Comparison of ENCODE assay signal across 33 mouse cellular contexts in the genomic region with DNA sequence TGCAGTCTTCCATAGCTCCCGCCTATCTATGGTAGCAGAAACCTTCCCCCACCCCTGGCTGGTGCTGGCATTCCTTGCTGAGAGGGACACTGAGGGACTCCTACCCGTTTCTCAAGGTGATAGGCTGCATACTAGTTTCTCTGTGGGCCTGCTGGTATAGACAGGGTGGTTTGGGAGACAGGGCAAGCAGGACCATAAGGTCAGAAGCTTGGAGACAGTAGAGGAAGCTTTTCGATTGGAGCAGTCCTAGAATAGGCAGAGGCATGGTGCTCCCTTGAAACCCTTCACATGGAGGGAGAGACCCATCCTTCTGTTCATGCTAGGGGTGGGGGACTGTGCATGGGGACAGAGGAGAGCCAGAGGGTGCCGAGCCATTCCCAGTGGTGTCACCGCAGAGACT.
"Had no signal": no experiment of that assay in that cellular context is flagged by ENCODE, and none has a peak within 500 bp of the region (broad histone marks: within the 10 kb centered on the region; RNA-seq: fewer than 3 reads in every experiment).

No protein-coding gene starts in this region.

- H3K27ac ChIP-seq: heart, embryonic 10.5 days; heart, embryonic 13.5 days; heart, embryonic 15.5 days; hindbrain, embryonic 10.5 days; hindbrain, embryonic 12.5 days; hindbrain, embryonic 13.5 days; hindbrain, embryonic 14.5 days; hindbrain, embryonic 15.5 days; hindbrain, postnatal 0 days; intestine, embryonic 15.5 days; kidney, embryonic 15.5 days; kidney, postnatal 0 days; left cerebral cortex, adult 2 months had no signal

- DNase-seq: heart, postnatal 10 days; heart, postnatal 14 days; heart, postnatal 36 days; kidney, adult 11 months; kidney, adult 18-20 months; kidney, adult 2 months; kidney, adult 8-10 months; kidney, adult 9 months; kidney, postnatal 10 days; kidney, postnatal 14 days; kidney, postnatal 25 days; kidney, postnatal 36 days; kidney, postnatal 4 days; layer of hippocampus, adult 9-11 months; layer of hippocampus, postnatal 36 days had no signal

- H3K4me3 ChIP-seq: heart, embryonic 10.5 days; heart, embryonic 12.5 days; heart, embryonic 13.5 days; heart, embryonic 15.5 days; hindbrain, embryonic 10.5 days; hindbrain, embryonic 12.5 days; hindbrain, embryonic 13.5 days; hindbrain, embryonic 15.5 days; intestine, embryonic 15.5 days; kidney, embryonic 15.5 days; left cerebral cortex, adult 2 months had no signal

- ATAC-seq: hindbrain, embryonic 16.5 days; hindbrain, postnatal 0 days; inflammation-experienced regulatory T-cells, adult 6 months; intestine, embryonic 15.5 days; intestine, embryonic 16.5 days; intestine, postnatal 0 days had no signal
